Mouse (Mus musculus): Measurements from ENCODE around the gene Senp6. TPM values are rescaled to one million over a fixed set of nuclear protein-coding genes. Genes with fewer than 3 reads are reported as not detected.

The Senp6 gene
- polyA plus RNA-seq, 1 experiment from 2014 or later: 57.8 TPM

Other genes starting within 250 kb of the Senp6 start
- 6.9 and 7.2 TPM in 2 replicates for gene Filip1, start 54.1 kb upstream of the Senp6 start, polyA plus RNA-seq (2014; fragmentation: Nextera tagmentation; extraction: Ambion mirVana)
- 63.8 and 71.0 TPM in 2 replicates for gene Myo6, start 98.1 kb downstream of the Senp6 start, polyA plus RNA-seq (2014; fragmentation: Nextera tagmentation; extraction: Ambion mirVana)

All from intestine, embryonic 14.5 days (tissue).